Mouse (Mus musculus) layer of hippocampus, adult 11-12 months (tissue): ENCODE measurements around the gene Fastkd3.

Experiments
- DNase-seq: peaks from one replicate; pipeline ENCODE4 v3.0.0; 2022; ENCODE audit warnings: low spot score

Fastkd3 gene

GRCm38 (mm10) chr13:68581747-68582516 is at the start of gene Fastkd3, which contains the start of gene Mtrr:
Gene Fastkd3, plus strand, starts transcription at chr13:68582234.
Gene Mtrr, minus strand, starts transcription at chr13:68582149.
- peak; percentile 97 for DNase-seq

- DNase-seq: peak; percentile 16
Measured at GRCm38 (mm10) chr13:68553391-68553790, 28.6 kb upstream of the Fastkd3 start.

GRCm38 (mm10) chr13:68568110-68568509 is 13.9 kb upstream of the Fastkd3 start:
- DNase-seq: no peak

GRCm38 (mm10) chr13:68568548-68568947 is 13.5 kb upstream of the Fastkd3 start:
- DNase-seq: no peak

GRCm38 (mm10) chr13:68569589-68570336 is 12.3 kb upstream of the Fastkd3 start:
- peak; percentile 85 for DNase-seq

- DNase-seq: peak; percentile 13
Measured at GRCm38 (mm10) chr13:68572247-68572646, 9.8 kb upstream of the Fastkd3 start.

GRCm38 (mm10) chr13:68572966-68573913 is 8.8 kb upstream of the Fastkd3 start:
- peak; percentile 2 for DNase-seq

- DNase-seq: no peak
Measured at GRCm38 (mm10) chr13:68574398-68574797, 7.6 kb upstream of the Fastkd3 start.

- peak; percentile 83 for DNase-seq
Measured at GRCm38 (mm10) chr13:68577945-68578344, 4.1 kb upstream of the Fastkd3 start.

GRCm38 (mm10) chr13:68581086-68581740 is 821 bp upstream of the Fastkd3 start:
- DNase-seq: no peak

GRCm38 (mm10) chr13:68582517-68582780 is 415 bp downstream of the Fastkd3 start:
- DNase-seq: no peak

GRCm38 (mm10) chr13:68583961-68584360 is 1.9 kb downstream of the Fastkd3 start:
- no peak for DNase-seq

- no peak for DNase-seq
Measured at GRCm38 (mm10) chr13:68585441-68585840, 3.4 kb downstream of the Fastkd3 start.

- DNase-seq: no peak
Measured at GRCm38 (mm10) chr13:68588352-68588751, 6.3 kb downstream of the Fastkd3 start.

GRCm38 (mm10) chr13:68593797-68594196 is 11.8 kb downstream of the Fastkd3 start:
- DNase-seq: no peak

- no peak for DNase-seq
Measured at GRCm38 (mm10) chr13:68597199-68597598, 15.2 kb downstream of the Fastkd3 start, which contains the start of gene 1700001L19Rik. Gene 1700001L19Rik, plus strand, starts transcription at chr13:68597421.

- DNase-seq: no peak
Measured at GRCm38 (mm10) chr13:68597667-68598066, 15.6 kb downstream of the Fastkd3 start.

GRCm38 (mm10) chr13:68598953-68599352 is 16.9 kb downstream of the Fastkd3 start:
- no peak for DNase-seq

- peak; percentile 58 for DNase-seq
Measured at GRCm38 (mm10) chr13:68601184-68601583, 19.1 kb downstream of the Fastkd3 start.

GRCm38 (mm10) chr13:68603085-68603484 is 21.1 kb downstream of the Fastkd3 start:
- DNase-seq: no peak

- DNase-seq: no peak
Measured at GRCm38 (mm10) chr13:68605689-68606126, 23.7 kb downstream of the Fastkd3 start.
